Mouse (Mus musculus) liver, embryonic 16.5 days (tissue): Measurements from ENCODE around the gene Sebox. TPM values are rescaled to one million over a fixed set of nuclear protein-coding genes. Genes with fewer than 3 reads are reported as not detected.

ENCODE experiments used
- ATAC-seq: fragments of 200-750 bp; cut with Nextera tagmentation; 2 replicates; pipeline ENCODE4 v1.8.0; 2017; ENCODE audit warnings: low read depth, mild to moderate bottlenecking, moderate number of reproducible peaks, moderate library complexity
- H3K27ac ChIP-seq: fragments of 300-500 bp; sonication (generic); 2 replicates; pipeline ENCODE4 v1.5.1; 2014; ENCODE audit warnings: mild to moderate bottlenecking, low read length
- H3K27me3 ChIP-seq: fragments of 300-500 bp; sonication (generic); 2 replicates; pipeline ENCODE4 v1.6.1; 2014; ENCODE audit warnings: low read depth, low read length, mixed read lengths; ENCODE audit not compliant: control insufficient read depth, insufficient read depth
- H3K36me3 ChIP-seq: fragments of 300-500 bp; sonication (generic); 2 replicates; pipeline ENCODE4 v1.6.1; 2014; ENCODE audit warnings: mild to moderate bottlenecking; ENCODE audit not compliant: control insufficient read depth, insufficient read depth
- H3K4me1 ChIP-seq: fragments of 300-500 bp; sonication (generic); 2 replicates; pipeline ENCODE4 v1.6.1; 2014; ENCODE audit warnings: low read depth, low read length, mixed read lengths; ENCODE audit not compliant: control insufficient read depth
- H3K4me2 ChIP-seq: fragments of 300-500 bp; sonication (generic); 2 replicates; pipeline ENCODE4 v1.6.1; 2014; ENCODE audit warnings: low read depth, low read length, mixed read lengths
- H3K4me3 ChIP-seq: fragments of 300-500 bp; sonication (generic); 2 replicates; pipeline ENCODE4 v1.5.1; 2014; ENCODE audit warnings: low read depth, mild to moderate bottlenecking, low read length
- H3K9ac ChIP-seq: fragments of 300-500 bp; sonication (generic); 2 replicates; pipeline ENCODE4 v1.6.1; 2014; ENCODE audit warnings: low read depth, low read length
- H3K9me3 ChIP-seq: fragments of 300-500 bp; sonication (generic); replicated peaks from 2 replicates; pipeline ENCODE4 v1.6.1; 2016; ENCODE audit warnings: low read length; ENCODE audit not compliant: control insufficient read depth
- WGBS: fragments of 180-500 bp; shearing (Covaris S2); extraction: QIAGEN DNeasy Blood & Tissue Kit; methylation state at CpG from one replicate; pipeline ENCODE4 v1.1.7; 2014; ENCODE audit not compliant: insufficient replicate concordance; 5-methylcytosine and 5-hydroxymethylcytosine counted together
- polyA plus RNA-seq: library from polyadenylated mRNA; unstranded; fragments of >200 nt; fragmentation: Nextera tagmentation; extraction: Ambion mirVana; gene quantifications from 2 replicates; pipeline ENCODE4 v1.2.1, GENCODE M21; 2015

Sebox gene
- 0.25 and 0.26 TPM in 2 replicates for polyA plus RNA-seq

- Histone ChIP-seq H3K4me1 (no peaks in the 10 kb centered on the region; the same call in none of the 2 replicates), H3K4me2 (no peak within 1 kb of the TSS), H3K4me3 (no peak within 1 kb of the TSS), H3K9ac (no peak within 1 kb of the TSS), H3K9me3 (no peaks in the 10 kb centered on the region), H3K27ac (no peak within 1 kb of the TSS), H3K27me3 (peaks cover 15% of the 10 kb centered on the region), H3K36me3 (peaks cover 7% of the 10 kb centered on the region)
- ATAC-seq, result no peak
- WGBS, result 54% methylated on average over 7 of the region's 7 CpGs
Observed at GRCm38 (mm10) chr11:78502909-78503650, at the start of gene Sebox. TSS of gene Sebox (plus strand) at chr11:78503447.

- Histone ChIP-seq H3K27me3 (no peaks in the 10 kb centered on the region; the same call in 1 of the 2 replicates), H3K9ac (no peak overlapping the region), H3K4me2 (no peak overlapping the region), H3K4me3 (no peak overlapping the region), H3K9me3 (no peaks in the 10 kb centered on the region), H3K4me1 (no peaks in the 10 kb centered on the region; the same call in 1 of the 2 replicates), H3K27ac (no peak overlapping the region), H3K36me3 (no peaks in the 10 kb centered on the region)
- 15% methylated on average over 4 of the region's 4 CpGs for WGBS
- no peak for ATAC-seq
Observed at GRCm38 (mm10) chr11:78453675-78454074, 49.6 kb upstream of the Sebox start.

GRCm38 (mm10) chr11:78454276-78454675 is 49.0 kb upstream of the Sebox start:
- no peaks in the 10 kb centered on the region; the same call in 1 of the 2 replicates for H3K27me3 ChIP-seq
- no peaks in the 10 kb centered on the region; the same call in 1 of the 2 replicates for H3K4me1 ChIP-seq
- H3K9ac ChIP-seq, result no peak overlapping the region
- no peak for ATAC-seq
- no peaks in the 10 kb centered on the region for H3K36me3 ChIP-seq
- no peak overlapping the region for H3K4me2 ChIP-seq
- H3K27ac ChIP-seq, result no peak overlapping the region
- H3K4me3 ChIP-seq, result no peak overlapping the region
- WGBS, result 59% methylated on average over 7 of the region's 7 CpGs
- H3K9me3 ChIP-seq, result no peaks in the 10 kb centered on the region

GRCm38 (mm10) chr11:78455308-78455707 is 47.9 kb upstream of the Sebox start:
- Histone ChIP-seq H3K36me3 (no peaks in the 10 kb centered on the region), H3K4me3 (no peak overlapping the region), H3K4me1 (no peaks in the 10 kb centered on the region; the same call in 1 of the 2 replicates), H3K27me3 (no peaks in the 10 kb centered on the region; the same call in 1 of the 2 replicates), H3K9me3 (no peaks in the 10 kb centered on the region), H3K4me2 (no peak overlapping the region), H3K9ac (no peak overlapping the region), H3K27ac (no peak overlapping the region)
- WGBS, result 29% methylated on average over 5 of the region's 5 CpGs
- ATAC-seq, result no peak

- 62% methylated on average over 17 of the region's 17 CpGs for WGBS
- no peak for ATAC-seq
- peaks cover 4% of the 10 kb centered on the region; the same call in 1 of the 2 replicates for H3K9me3 ChIP-seq
- peaks cover 4% of the 10 kb centered on the region for H3K4me1 ChIP-seq
- no peak overlapping the region for H3K27ac ChIP-seq
- H3K4me3 ChIP-seq, result no peak overlapping the region
- no peaks in the 10 kb centered on the region; the same call in 1 of the 2 replicates for H3K27me3 ChIP-seq
- no peaks in the 10 kb centered on the region for H3K36me3 ChIP-seq
- H3K4me2 ChIP-seq, result no peak overlapping the region
- no peak overlapping the region for H3K9ac ChIP-seq
Observed at GRCm38 (mm10) chr11:78458740-78459139, 44.5 kb upstream of the Sebox start.

GRCm38 (mm10) chr11:78461894-78462293 is 41.4 kb upstream of the Sebox start:
- Histone ChIP-seq H3K4me3 (no peak overlapping the region), H3K27ac (no peak overlapping the region)
- WGBS, result 60% methylated on average over 1 of the region's 1 CpGs

GRCm38 (mm10) chr11:78462669-78463068 is 40.6 kb upstream of the Sebox start:
- no peak overlapping the region for H3K27ac ChIP-seq
- no peaks in the 10 kb centered on the region for H3K36me3 ChIP-seq
- H3K9ac ChIP-seq, result no peak overlapping the region
- WGBS, result 59% methylated on average over 5 of the region's 5 CpGs
- H3K4me3 ChIP-seq, result no peak overlapping the region
- H3K4me2 ChIP-seq, result no peak overlapping the region
- no peak for ATAC-seq
- peaks cover 24% of the 10 kb centered on the region for H3K4me1 ChIP-seq
- peaks cover 4% of the 10 kb centered on the region; the same call in 1 of the 2 replicates for H3K9me3 ChIP-seq
- no peaks in the 10 kb centered on the region for H3K27me3 ChIP-seq

More at GRCm38 (mm10) chr11:78461894-78462293, 41.4 kb upstream of the Sebox start:
- Histone ChIP-seq H3K9ac (no peak overlapping the region), H3K9me3 (peaks cover 4% of the 10 kb centered on the region; the same call in 1 of the 2 replicates), H3K4me1 (peaks cover 24% of the 10 kb centered on the region), H3K27me3 (no peaks in the 10 kb centered on the region), H3K4me2 (no peak overlapping the region), H3K36me3 (no peaks in the 10 kb centered on the region)
- ATAC-seq, result no peak

- Histone ChIP-seq H3K36me3 (no peaks in the 10 kb centered on the region), H3K4me2 (no peak overlapping the region)
- WGBS, result 45% methylated on average over 13 of the region's 13 CpGs
Observed at GRCm38 (mm10) chr11:78463286-78464036, 39.8 kb upstream of the Sebox start.

More at GRCm38 (mm10) chr11:78463286-78464036, 39.8 kb upstream of the Sebox start:
- H3K4me1 ChIP-seq, result peaks cover 24% of the 10 kb centered on the region
- no peak overlapping the region for H3K27ac ChIP-seq
- peaks cover 4% of the 10 kb centered on the region; the same call in 1 of the 2 replicates for H3K9me3 ChIP-seq
- H3K27me3 ChIP-seq, result no peaks in the 10 kb centered on the region
- no peak overlapping the region for H3K4me3 ChIP-seq
- ATAC-seq, result no peak
- H3K9ac ChIP-seq, result no peak overlapping the region
